Mouse (Mus musculus): ENCODE results near the gene Tspoap1. TPM values are rescaled to one million over a fixed set of nuclear protein-coding genes. Genes with fewer than 3 reads are reported as not detected.

The Tspoap1 gene
- polyA plus RNA-seq, 1 experiment, result not detected

- WGBS, result 75% methylated on average over 17 of the region's 17 CpGs
- no peak overlapping the region; the same call in 1 of the 2 replicates for H3K4me3 ChIP-seq (ENCODE audit: insufficient read depth, low read depth, low read length)
- no peak overlapping the region for H3K27ac ChIP-seq (ENCODE audit: insufficient read depth, low read depth, low read length)
- TF ChIP-seq CTCF (IDR thresholded peaks at IDR 0.05; ENCODE audit: insufficient read depth, low read depth, low read length) (no peak), POLR2A (IDR thresholded peaks at IDR 0.05; ENCODE audit: insufficient read depth, low read depth, low read length) (no peak)
- H3K4me1 ChIP-seq (ENCODE audit: control insufficient read depth, insufficient read depth, low read length), result no peaks in the 10 kb centered on the region; the same call in 1 of the 2 replicates
These were observed 4.9 kb upstream of the Tspoap1 start for GRCm38 (mm10) chr11:87755360-87756017.

GRCm38 (mm10) chr11:87756251-87756820, 4.0 kb upstream of the Tspoap1 start:
- no peak for TF ChIP-seq CTCF (IDR thresholded peaks at IDR 0.05; ENCODE audit: insufficient read depth, low read depth, low read length)
- TF ChIP-seq POLR2A (IDR thresholded peaks at IDR 0.05; ENCODE audit: insufficient read depth, low read depth, low read length), result no peak
- Histone ChIP-seq H3K27ac (ENCODE audit: insufficient read depth, low read depth, low read length) (0 out of 2 replicates have a peak overlapping the region, but pooled peaks have one; percentile 10), H3K4me1 (ENCODE audit: control insufficient read depth, insufficient read depth, low read length) (no peaks in the 10 kb centered on the region; the same call in 1 of the 2 replicates), H3K4me3 (ENCODE audit: insufficient read depth, low read depth, low read length) (peak overlapping the region; percentile 30; the same call in 1 of the 2 replicates)
- WGBS, result 87% methylated on average over 15 of the region's 15 CpGs

DNA sequence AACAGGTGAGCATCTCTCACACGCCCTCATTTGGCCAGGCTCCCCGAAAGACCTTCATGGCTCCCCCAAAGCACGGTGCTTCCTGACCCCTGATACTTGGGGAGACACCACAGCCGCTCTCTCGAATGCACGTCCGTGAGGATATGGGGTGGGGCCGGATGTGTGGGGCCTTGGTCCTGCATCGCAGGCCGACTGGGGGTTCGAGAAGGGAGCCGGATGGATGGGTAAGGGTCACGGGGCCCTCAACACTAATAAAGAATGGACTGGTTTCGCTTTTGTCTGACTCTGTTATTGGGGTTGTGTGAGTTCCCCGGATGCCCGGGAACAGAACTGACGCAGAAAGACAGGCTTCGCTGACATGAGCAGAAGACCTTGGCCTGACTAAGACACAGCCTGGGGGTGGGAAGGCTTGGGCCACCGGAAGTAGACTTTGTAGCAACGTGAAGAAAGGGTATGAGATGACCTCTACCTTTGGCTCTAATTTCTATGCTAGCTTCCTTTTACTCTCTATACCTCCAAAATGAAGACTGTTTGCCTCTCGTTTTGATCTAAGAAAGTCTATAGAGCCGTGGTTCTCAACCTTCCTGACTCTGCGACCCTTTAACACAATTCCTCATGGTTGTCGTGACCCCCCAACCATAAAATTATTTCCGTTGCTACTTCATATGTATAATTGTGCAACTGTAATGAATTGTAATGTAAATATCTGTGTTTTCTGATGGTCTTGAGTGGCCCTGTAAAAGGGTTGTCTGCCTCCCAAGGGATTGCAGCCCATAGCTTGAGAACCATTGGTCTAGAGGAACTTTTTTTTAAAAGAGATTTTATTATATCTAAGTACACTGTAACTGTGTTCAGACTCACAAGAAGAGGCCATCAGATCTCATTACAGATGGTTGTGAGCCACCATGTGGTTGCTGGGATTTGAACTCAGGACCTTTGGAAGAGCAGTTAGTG, 3.1 kb upstream of the Tspoap1 start:
- 88% methylated on average over 25 of the region's 25 CpGs for WGBS
- H3K27ac ChIP-seq (ENCODE audit: insufficient read depth, low read depth, low read length), result no peak overlapping the region
- peak overlapping the region; percentile 18; the same call in 1 of the 2 replicates for H3K4me3 ChIP-seq (ENCODE audit: insufficient read depth, low read depth, low read length)
- no peaks in the 10 kb centered on the region; the same call in 1 of the 2 replicates for H3K4me1 ChIP-seq (ENCODE audit: control insufficient read depth, insufficient read depth, low read length)
- TF ChIP-seq CTCF (IDR thresholded peaks at IDR 0.05; ENCODE audit: insufficient read depth, low read depth, low read length) (no peak), POLR2A (IDR thresholded peaks at IDR 0.05; ENCODE audit: insufficient read depth, low read depth, low read length) (no peak)

GRCm38 (mm10) chr11:87758161-87758911, 2.0 kb upstream of the Tspoap1 start:
- Histone ChIP-seq H3K27ac (ENCODE audit: insufficient read depth, low read depth, low read length) (no peak overlapping the region), H3K4me3 (ENCODE audit: insufficient read depth, low read depth, low read length) (no peak overlapping the region), H3K4me1 (ENCODE audit: control insufficient read depth, insufficient read depth, low read length) (peaks cover 2% of the 10 kb centered on the region; the same call in 1 of the 2 replicates)
- WGBS, result 84% methylated on average over 7 of the region's 7 CpGs
- TF ChIP-seq POLR2A (IDR thresholded peaks at IDR 0.05; ENCODE audit: insufficient read depth, low read depth, low read length), result no peak
- no peak for TF ChIP-seq CTCF (IDR thresholded peaks at IDR 0.05; ENCODE audit: insufficient read depth, low read depth, low read length)

DNA sequence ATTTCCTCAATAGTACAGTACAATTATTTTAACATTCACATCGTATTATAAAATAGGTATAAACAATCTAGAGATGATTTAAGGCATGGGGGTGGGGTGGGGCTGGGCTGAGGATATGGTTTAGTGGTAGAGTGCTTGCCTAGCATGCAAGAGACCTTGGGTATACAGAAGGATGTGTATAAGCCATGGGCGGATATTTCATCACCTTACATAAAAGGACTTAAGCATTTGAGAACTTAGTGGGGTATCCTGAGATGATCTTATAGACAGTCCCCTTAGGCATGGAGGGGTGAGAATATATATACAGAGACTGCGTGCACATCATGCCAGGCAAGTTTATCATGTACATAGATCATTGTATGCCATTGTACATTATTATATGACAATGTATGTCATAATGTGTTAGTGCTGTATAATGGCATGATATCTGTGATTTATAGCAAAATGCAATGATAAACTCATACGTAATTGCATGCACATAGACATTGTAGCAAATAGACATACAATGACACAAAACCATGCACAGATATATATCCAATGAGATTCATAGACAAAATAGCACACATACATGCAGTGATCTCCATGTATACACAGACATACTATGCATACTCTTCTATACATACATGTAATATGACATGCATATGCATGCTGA, 1.3 kb upstream of the Tspoap1 start:
- peaks cover 2% of the 10 kb centered on the region; the same call in 1 of the 2 replicates for H3K4me1 ChIP-seq (ENCODE audit: control insufficient read depth, insufficient read depth, low read length)
- no peak overlapping the region for H3K4me3 ChIP-seq (ENCODE audit: insufficient read depth, low read depth, low read length)
- TF ChIP-seq CTCF (IDR thresholded peaks at IDR 0.05; ENCODE audit: insufficient read depth, low read depth, low read length) (no peak), POLR2A (IDR thresholded peaks at IDR 0.05; ENCODE audit: insufficient read depth, low read depth, low read length) (no peak)
- 75% methylated on average over 4 of the region's 4 CpGs for WGBS
- H3K27ac ChIP-seq (ENCODE audit: insufficient read depth, low read depth, low read length), result no peak overlapping the region

DNA sequence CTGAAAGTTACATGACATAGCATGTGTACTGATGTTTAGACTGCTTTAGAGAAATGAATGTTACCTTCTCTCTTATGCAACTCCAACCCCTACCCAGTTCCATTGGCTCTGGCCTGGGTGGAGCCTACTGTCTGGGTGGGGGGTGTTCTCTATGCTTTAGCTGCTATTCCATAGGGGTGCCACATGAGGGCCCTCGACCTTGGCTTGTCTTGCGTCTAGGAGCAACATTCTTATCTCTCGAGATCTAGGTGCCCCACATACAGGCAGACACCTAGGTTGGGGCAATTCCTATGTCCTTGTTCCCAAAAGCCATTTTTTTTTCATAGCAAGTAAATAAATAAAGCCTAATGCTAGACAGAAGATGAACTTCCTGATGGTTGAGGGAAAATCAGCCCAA, 734 bp upstream of the Tspoap1 start:
- H3K27ac ChIP-seq (ENCODE audit: insufficient read depth, low read depth, low read length), result peak overlapping the region; percentile 52

GRCm38 (mm10) chr11:87761181-87761721, 910 bp downstream of the Tspoap1 start:
- Histone ChIP-seq H3K4me1 (ENCODE audit: control insufficient read depth, insufficient read depth, low read length) (peaks cover 16% of the 10 kb centered on the region), H3K27ac (ENCODE audit: insufficient read depth, low read depth, low read length) (peak overlapping the region; percentile 90), H3K4me3 (ENCODE audit: insufficient read depth, low read depth, low read length) (peak overlapping the region; percentile 63)
- 31% methylated on average over 11 of the region's 11 CpGs for WGBS
- no peak for TF ChIP-seq CTCF (IDR thresholded peaks at IDR 0.05; ENCODE audit: insufficient read depth, low read depth, low read length)
- TF ChIP-seq POLR2A (IDR thresholded peaks at IDR 0.05; ENCODE audit: insufficient read depth, low read depth, low read length), result no peak

More for the DNA sequence above, 734 bp upstream of the Tspoap1 start:
- H3K4me1 ChIP-seq (ENCODE audit: control insufficient read depth, insufficient read depth, low read length), result peaks cover 3% of the 10 kb centered on the region
- no peak overlapping the region for H3K4me3 ChIP-seq (ENCODE audit: insufficient read depth, low read depth, low read length)
- TF ChIP-seq POLR2A (IDR thresholded peaks at IDR 0.05; ENCODE audit: insufficient read depth, low read depth, low read length) (no peak), CTCF (IDR thresholded peaks at IDR 0.05; ENCODE audit: insufficient read depth, low read depth, low read length) (no peak)
- 0% methylated on average over 3 of the region's 3 CpGs for WGBS

All from olfactory bulb, adult 2 months (tissue).